Mouse (Mus musculus) heart, postnatal 0 days (tissue): Measurements from ENCODE around the gene Asb16. TPM values are rescaled to one million over a fixed set of nuclear protein-coding genes. Genes with fewer than 3 reads are reported as not detected.

Experiments
- ATAC-seq: fragments of 200-750 bp; cut with Nextera tagmentation; 2 replicates; pipeline ENCODE4 v1.8.0; 2017; ENCODE audit warnings: low read depth, moderate number of reproducible peaks, moderate library complexity; ENCODE audit not compliant: insufficient read depth
- DNase-seq: peaks from one replicate; pipeline ENCODE4 v3.0.0-alpha.2; 2016; ENCODE audit warnings: low spot score
- H3K27ac ChIP-seq: fragments of 300-500 bp; sonication (generic); 2 replicates; pipeline ENCODE4 v1.5.1; 2014; ENCODE audit warnings: low read depth, mild to moderate bottlenecking
- H3K27me3 ChIP-seq: fragments of 300-500 bp; sonication (generic); 2 replicates; pipeline ENCODE4 v1.6.1; 2014; ENCODE audit warnings: low read length, mixed read lengths; ENCODE audit not compliant: control insufficient read depth, insufficient read depth
- H3K36me3 ChIP-seq: fragments of 300-500 bp; sonication (generic); replicated peaks from 2 replicates; pipeline ENCODE4 v1.6.1; 2014; ENCODE audit warnings: low read length, mixed read lengths; ENCODE audit not compliant: control insufficient read depth, insufficient read depth
- H3K4me1 ChIP-seq: fragments of 300-500 bp; sonication (generic); 2 replicates; pipeline ENCODE4 v1.6.1; 2014; ENCODE audit warnings: antibody characterized with exemption; ENCODE audit not compliant: control insufficient read depth, insufficient read depth
- H3K4me2 ChIP-seq: fragments of 300-500 bp; sonication (generic); 2 replicates; pipeline ENCODE4 v1.6.1; 2014; ENCODE audit warnings: low read depth, mild to moderate bottlenecking, low read length, moderate library complexity
- H3K4me3 ChIP-seq: fragments of 300-500 bp; sonication (generic); 2 replicates; pipeline ENCODE4 v1.5.1; 2014; ENCODE audit warnings: low read depth, low read length
- H3K9ac ChIP-seq: fragments of 300-500 bp; sonication (generic); replicated peaks from 2 replicates; pipeline ENCODE4 v1.6.1; 2014; ENCODE audit warnings: low read depth, low read length, mixed read lengths
- H3K9me3 ChIP-seq: fragments of 300-500 bp; sonication (generic); replicated peaks from 2 replicates; pipeline ENCODE4 v1.6.1; 2016; ENCODE audit warnings: low read length; ENCODE audit not compliant: control insufficient read depth
- CTCF ChIP-seq: IDR thresholded peaks from 2 replicates; pipeline ENCODE4 v1.5.1; 2016; ENCODE audit warnings: antibody characterized with exemption, control low read depth, low read depth
- EP300 ChIP-seq: IDR thresholded peaks from 2 replicates; pipeline ENCODE4 v1.6.1; 2016; ENCODE audit warnings: antibody characterized with exemption, low read depth
- WGBS: fragments of 180-500 bp; shearing (Covaris S2); extraction: QIAGEN DNeasy Blood & Tissue Kit; methylation state at CpG from one replicate; pipeline ENCODE4 v1.1.7; 2014; 5-methylcytosine and 5-hydroxymethylcytosine counted together
- polyA plus RNA-seq: library from polyadenylated mRNA; unstranded; fragments of >200 nt; fragmentation: Nextera tagmentation; extraction: Ambion mirVana; gene quantifications from 2 replicates; pipeline ENCODE4 v1.2.1, GENCODE M21; 2015
- total RNA-seq: library from RNA; depleted of rRNA; stranded (reverse); fragments of >200 nt; gene quantifications from 2 replicates; pipeline ENCODE4 v1.2.3, GENCODE M21; 2014; ENCODE audit warnings: low replicate concordance

Asb16 gene
- total and polyA plus RNA-seq, 2 experiments from 2014 or later, result 0.07 to 0.99 TPM

DNA sequence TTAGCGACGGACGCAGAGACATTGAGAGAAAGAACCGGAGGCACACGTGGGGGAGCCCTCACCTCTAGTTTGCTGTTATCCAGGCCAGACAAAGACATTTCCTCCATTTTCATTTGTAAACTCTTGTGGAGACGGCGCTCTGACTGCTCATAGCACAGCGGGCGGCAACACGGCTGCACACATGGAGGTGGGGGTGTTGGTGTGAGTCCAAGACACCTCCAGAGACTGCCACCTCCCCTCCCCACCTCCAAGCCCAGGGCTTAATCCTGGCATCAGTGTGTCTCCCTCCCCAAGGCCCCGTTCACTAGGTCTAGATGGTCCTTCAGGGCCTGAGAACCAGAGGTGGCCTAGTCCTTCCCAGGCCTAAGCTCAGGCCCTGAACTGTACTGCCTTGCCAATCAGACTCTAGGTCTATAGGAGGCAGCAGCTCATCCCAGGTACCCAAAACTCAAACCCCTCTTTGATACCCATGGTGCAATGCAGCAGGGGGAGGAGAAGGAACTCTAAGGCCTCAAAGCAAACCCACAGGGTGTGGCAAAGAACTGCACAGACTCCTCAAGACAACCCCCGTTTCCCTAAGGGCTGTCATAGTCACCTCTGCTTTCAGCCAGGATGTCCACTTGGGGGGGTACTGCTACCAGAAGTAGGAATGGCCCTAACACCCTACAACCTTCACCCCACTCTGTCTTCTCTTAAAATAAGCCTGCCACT is 26.5 kb downstream of the Asb16 start:
- Histone ChIP-seq H3K4me1 (peaks cover 11% of the 10 kb centered on the region), H3K9ac (peak overlapping the region; percentile 91), H3K4me3 (peak overlapping the region; percentile 95), H3K4me2 (peak overlapping the region; percentile 78), H3K9me3 (no peaks in the 10 kb centered on the region), H3K36me3 (peaks cover 42% of the 10 kb centered on the region), H3K27ac (peak overlapping the region; percentile 98), H3K27me3 (no peaks in the 10 kb centered on the region)
- no peak for ATAC-seq
- 62% methylated on average over 12 of the region's 12 CpGs for WGBS
- peak; percentile 27 for DNase-seq
- no peak for TF ChIP-seq EP300
- TF ChIP-seq CTCF, result no peak; the same call in 1 of the 2 replicates

GRCm38 (mm10) chr11:102295598-102296471 is 27.3 kb downstream of the Asb16 start:
- ATAC-seq (peak; percentile 52), DNase-seq (peak; percentile 60)
- H3K4me1 ChIP-seq, result peaks cover 11% of the 10 kb centered on the region
- no peaks in the 10 kb centered on the region for H3K9me3 ChIP-seq
- peak overlapping the region; percentile 95 for H3K4me3 ChIP-seq
- H3K36me3 ChIP-seq, result peaks cover 34% of the 10 kb centered on the region
- TF ChIP-seq CTCF (no peak), EP300 (0 out of 2 replicates have a peak, but pooled peaks have one; percentile 10)
- peak overlapping the region; percentile 98 for H3K27ac ChIP-seq
- 1% methylated on average over 41 of the region's 73 CpGs for WGBS
- no peaks in the 10 kb centered on the region for H3K27me3 ChIP-seq
- peak overlapping the region; percentile 78 for H3K4me2 ChIP-seq
- H3K9ac ChIP-seq, result peak overlapping the region; percentile 91

DNA sequence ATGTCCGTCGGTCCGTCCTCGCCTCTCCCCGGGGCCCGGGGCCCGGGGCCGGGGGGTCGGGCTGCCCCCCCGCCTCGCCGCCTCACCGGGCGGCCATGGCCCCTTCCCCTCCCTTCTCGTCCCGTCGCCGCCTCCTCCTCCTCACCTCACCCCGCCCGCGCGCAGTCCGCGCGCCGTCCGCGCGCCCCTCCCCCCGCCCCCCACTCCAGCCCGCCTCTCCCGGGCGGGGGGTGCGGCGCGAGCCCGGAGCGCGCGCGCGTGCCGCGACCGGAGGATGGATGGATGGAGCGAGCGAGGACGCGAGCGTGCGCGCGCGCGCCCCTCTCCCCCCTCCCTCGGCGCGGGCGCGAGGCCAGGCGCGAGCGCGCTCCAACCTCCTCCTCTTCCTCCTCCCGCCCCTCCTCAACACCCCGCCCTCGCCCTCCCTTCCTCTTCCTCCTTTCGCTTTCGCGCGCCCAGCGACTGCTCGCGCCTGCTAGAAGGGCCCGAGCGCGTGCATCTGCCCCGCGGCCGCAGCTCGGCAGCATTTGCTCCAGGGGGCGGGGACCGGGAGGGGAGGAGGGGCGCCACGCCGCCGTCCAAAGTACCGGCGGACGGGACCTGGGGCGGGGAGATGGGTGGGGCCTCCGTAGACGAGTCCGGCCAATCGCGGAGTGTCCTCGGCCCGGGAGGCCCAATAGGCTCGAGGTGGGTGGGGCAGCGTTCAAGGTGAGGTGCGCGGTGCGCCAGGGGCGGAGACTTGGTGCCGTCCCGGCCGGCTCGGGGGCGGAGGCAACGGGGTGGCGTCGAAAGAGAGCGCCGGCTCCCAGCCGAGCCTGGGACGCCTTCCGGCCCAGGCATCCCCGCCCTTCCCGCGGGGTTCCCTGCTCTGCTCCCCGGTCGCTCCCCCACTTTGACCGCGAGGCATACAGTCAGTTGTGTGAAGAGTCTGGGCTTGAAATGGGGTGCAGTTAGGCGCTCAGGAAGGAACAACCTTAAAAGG is 28.2 kb downstream of the Asb16 start, which contains the start of gene Atxn7l3:
TSS of gene Atxn7l3 (minus strand) at position 141 of the 982 bp plus-strand sequence.
- ATAC-seq (peak; percentile 94), DNase-seq (peak; percentile 99)
- Histone ChIP-seq H3K9ac (peak within 1 kb of the TSS; percentile 91), H3K4me3 (peak within 1 kb of the TSS; percentile 95), H3K9me3 (no peaks in the 10 kb centered on the region), H3K27ac (peak within 1 kb of the TSS; percentile 98), H3K4me1 (peaks cover 11% of the 10 kb centered on the region), H3K4me2 (peak within 1 kb of the TSS; percentile 78), H3K36me3 (peaks cover 25% of the 10 kb centered on the region), H3K27me3 (no peaks in the 10 kb centered on the region)
- TF ChIP-seq CTCF (no peak), EP300 (peak; percentile 14; the same call in 1 of the 2 replicates)
- under 1% methylated on average over 55 of the region's 125 CpGs for WGBS

- H3K9me3 ChIP-seq, result no peaks in the 10 kb centered on the region
- H3K36me3 ChIP-seq, result peaks cover 14% of the 10 kb centered on the region
- DNase-seq (no peak), ATAC-seq (0 out of 2 replicates have a peak, but pooled peaks have one; percentile 1)
- peak overlapping the region; percentile 95 for H3K4me3 ChIP-seq
- H3K27ac ChIP-seq, result peak overlapping the region; percentile 98
- H3K27me3 ChIP-seq, result no peaks in the 10 kb centered on the region
- H3K4me1 ChIP-seq, result peaks cover 11% of the 10 kb centered on the region
- TF ChIP-seq CTCF, result no peak
- TF ChIP-seq EP300, result no peak
- H3K4me2 ChIP-seq, result peak overlapping the region; percentile 78
- peak overlapping the region; percentile 57 for H3K9ac ChIP-seq
- WGBS, result 23% methylated on average over 27 of the region's 27 CpGs
Observed at GRCm38 (mm10) chr11:102297577-102298556, 29.3 kb downstream of the Asb16 start.
